Mouse (Mus musculus) kidney, adult 2 months (tissue): ENCODE data around the gene Sag.

Experiments
- CTCF ChIP-seq: fragments of 200-500 bp; conservative IDR thresholded peaks from 2 replicates; pipeline ENCODE4 v1.5.1; 2011; ENCODE audit warnings: low read depth, mild to moderate bottlenecking, control low read depth, low read length, moderate library complexity, mixed read lengths; ENCODE audit not compliant: insufficient read depth, insufficient read length
- POLR2A ChIP-seq: fragments of 200-500 bp; IDR thresholded peaks from one replicate; pipeline ENCODE4 v1.6.1; 2011; ENCODE audit warnings: low read depth, low read length, control low read depth

DNA sequence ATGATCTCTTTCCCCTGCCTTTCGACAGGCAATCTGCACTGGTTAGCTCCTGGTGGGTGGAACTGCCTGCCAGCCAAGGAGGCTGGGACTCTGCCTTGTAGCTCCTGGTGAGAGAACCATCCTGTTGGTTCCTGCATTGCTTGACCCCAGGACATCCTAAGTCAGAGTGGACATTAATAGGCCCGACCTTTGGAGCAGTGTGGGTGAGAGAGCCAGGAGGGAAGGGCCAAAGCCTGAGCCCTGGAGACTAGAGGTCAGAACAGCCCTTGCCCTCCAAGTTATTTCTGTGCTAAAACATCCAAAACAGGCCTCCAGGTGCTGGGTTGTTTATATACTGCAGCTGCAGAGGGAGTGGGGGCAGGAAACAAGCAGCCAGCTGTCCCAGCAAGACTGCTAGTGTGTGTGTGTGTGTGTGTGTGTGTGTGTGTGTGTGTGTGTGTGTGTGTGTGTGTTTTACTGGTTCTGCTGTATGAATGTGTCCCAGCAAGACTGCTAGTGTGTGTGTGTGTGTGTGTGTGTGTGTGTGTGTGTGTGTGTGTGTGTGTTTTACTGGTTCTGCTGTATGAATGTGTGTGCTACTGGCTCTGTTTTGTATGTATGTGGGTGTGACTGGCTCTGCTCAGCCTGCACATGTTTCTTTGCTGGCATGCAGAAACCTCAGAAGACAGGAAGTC, 43.5 kb downstream of the Sag start:
- TF ChIP-seq CTCF, result no peak
- TF ChIP-seq POLR2A, result no peak
